Mouse (Mus musculus) layer of hippocampus, postnatal 14 days (tissue): ENCODE measurements around the gene B9d1. TPM values are rescaled to one million over a fixed set of nuclear protein-coding genes. Genes with fewer than 3 reads are reported as not detected.

Experiments
- DNase-seq, 2 experiments: peaks; one replicate each; pipeline ENCODE4 v3.0.0; 2021 to 2022; ENCODE audit warnings: low spot score in 2 of 2, mixed read lengths in 1 of 2
- total RNA-seq, 2 experiments: library from RNA; stranded (reverse); gene quantifications; 2 replicates each; pipeline ENCODE4 v1.2.3; 2021

Gene B9d1
- total RNA-seq, 2 experiments from 2014 or later = 37.3 to 37.4 TPM

- DNase-seq = peak in 1 of 2 experiments; percentile 49
Measured at GRCm38 (mm10) chr11:61537362-61537761, 32.4 kb downstream of the B9d1 start.

DNA sequence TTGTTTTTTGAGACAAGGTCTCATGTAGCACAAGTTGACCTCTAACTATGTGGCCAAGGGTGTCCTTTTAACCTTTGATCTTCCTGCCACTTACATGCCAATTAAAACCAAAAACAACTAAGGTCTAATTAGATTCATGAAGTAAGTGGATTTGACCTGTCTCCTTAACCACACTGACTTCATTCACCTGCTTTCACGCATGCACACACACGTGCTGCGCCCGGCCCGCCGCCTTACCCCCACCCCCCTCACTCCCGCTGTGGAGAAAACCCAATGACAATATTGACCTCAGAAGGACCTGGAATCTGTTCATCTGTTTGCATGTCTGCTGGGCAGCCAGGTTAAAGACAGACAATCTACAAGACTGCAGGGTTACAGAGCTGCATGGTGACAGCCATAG is 35.7 kb downstream of the B9d1 start:
- no peak for DNase-seq

DNA sequence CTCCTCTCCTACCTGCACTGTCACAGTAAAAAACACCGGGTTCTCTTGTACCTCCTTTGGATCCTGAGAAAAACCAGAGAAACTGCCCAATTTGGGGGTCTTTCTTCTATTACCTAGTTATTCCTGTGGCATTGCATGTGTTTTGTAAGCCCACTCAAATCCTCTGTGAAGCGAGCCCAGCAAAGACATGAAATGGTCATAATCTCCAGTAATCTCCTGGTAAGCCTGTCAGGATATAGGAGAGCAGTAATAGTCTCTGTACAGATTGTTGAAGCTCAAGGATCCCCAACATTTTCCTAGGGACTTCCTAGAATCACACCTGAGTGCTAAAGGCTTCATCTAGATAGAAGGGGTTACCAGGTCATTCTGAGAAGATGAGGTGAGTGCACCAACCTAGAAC is 36.2 kb downstream of the B9d1 start:
- no peak for DNase-seq

- DNase-seq = no peak
Measured at GRCm38 (mm10) chr11:61545586-61545985, 40.6 kb downstream of the B9d1 start.

GRCm38 (mm10) chr11:61546452-61546851 is 41.5 kb downstream of the B9d1 start:
- no peak for DNase-seq

DNA sequence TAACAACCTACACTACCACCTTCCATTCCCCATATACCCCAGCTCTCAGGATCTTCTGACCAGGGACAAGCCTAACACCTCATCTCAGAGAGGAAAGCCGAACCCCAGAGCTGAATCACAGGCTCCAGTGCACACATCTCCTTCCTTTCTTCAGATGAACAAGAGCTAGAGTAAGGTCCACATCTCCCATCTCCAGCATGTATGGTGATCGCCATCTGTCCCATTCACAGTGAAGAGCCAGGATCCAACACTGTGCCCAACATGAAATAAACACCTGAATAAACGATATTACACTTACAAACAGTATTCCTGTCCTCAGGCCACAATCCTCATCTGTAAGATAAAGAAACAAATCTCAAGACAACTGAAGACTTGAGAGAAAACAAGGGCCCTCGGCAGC is 42.8 kb downstream of the B9d1 start:
- DNase-seq = no peak

DNA sequence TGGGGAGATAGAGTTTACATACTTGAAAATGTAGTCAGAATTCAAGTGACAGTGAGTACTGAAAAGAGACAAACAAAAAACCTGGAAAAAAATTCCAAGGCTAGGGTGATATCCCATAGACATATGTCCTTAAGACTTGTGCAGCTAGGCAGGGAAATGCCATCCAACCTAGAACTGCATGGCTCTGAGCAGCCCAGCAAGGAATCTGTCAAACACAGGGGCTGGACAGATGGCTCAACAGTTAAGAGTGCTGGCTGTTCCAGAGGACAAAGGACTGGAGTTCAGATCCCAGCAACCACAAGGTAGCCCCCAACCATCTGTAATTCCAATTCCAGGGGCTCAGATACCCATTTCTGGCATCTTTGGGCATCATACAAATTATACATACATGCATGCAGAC is 45.7 kb downstream of the B9d1 start:
- no peak for DNase-seq

DNA sequence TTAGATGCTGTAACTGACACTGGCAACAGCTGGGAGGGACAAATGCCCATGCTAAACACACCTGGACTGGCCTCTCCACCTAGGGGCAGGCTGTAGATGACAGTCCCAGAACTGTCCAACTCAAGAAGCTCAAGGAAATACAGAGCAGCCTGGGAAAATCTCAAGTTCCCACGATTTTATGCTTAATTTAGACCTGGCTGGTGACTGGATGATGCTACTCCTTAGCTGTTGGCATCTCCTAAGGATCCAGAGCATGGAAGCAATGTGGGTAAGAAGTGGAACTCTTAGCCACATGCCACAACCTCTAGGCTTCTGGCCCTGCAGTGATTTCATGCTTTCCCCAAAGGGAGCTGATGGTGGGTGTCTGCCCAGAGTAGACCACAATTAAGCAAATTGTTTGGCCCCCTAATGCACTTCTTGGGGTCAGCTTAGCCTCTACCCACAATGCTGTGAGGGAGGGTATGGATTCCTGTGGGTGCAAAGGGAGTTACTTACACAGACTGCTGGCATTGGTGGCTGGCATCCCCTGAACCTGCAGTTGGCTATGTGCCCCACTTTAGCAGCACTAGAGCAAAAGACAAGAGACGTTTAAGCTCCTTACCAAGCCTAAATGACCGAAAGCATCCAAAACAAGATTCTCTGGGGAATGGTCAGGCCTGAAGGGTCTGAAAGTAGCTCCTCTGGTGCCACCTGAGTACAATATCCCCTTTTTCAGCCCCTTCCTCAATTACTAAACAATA is 48.2 kb downstream of the B9d1 start:
- no peak for DNase-seq

- DNase-seq = no peak
Measured at GRCm38 (mm10) chr11:61559572-61559971, 54.6 kb downstream of the B9d1 start.

DNA sequence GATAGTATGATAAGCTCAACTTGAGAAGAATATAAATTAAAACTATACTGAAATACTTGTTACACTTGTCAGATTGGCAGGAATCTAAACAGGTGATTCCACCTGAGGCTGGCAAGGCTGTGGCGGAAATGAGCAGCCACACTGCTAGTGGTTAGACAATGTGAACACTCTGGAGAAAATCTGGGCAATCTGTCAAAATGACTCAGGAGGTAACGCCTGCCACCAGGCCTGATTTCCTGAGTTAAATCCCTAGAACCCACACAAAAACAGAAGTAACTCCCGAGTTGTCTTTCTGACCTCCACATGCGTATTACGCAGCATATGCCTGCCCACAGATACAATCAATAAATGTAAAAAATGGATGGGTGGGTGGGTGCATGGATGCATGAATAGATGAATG is 57.5 kb downstream of the B9d1 start:
- no peak for DNase-seq

Other genes starting within 250 kb of the B9d1 start
- 10 to 100 TPM; 54.5 to 57.5 TPM for gene Aldh3a2, start 237.7 kb upstream of the B9d1 start, total RNA-seq
- gene Slc47a2, start 162.3 kb upstream of the B9d1 start, total RNA-seq = under 1 TPM in 1 of 2 experiments, not detected in 1; 0.17 TPM
- gene Slc47a1, start 126.8 kb upstream of the B9d1 start, total RNA-seq = under 1 TPM; 0.83 to 0.93 TPM
- 100 to 1,000 TPM; 328 to 329 TPM for gene Rnf112, start 51.0 kb upstream of the B9d1 start, total RNA-seq
- gene Mfap4, start 19.7 kb upstream of the B9d1 start, total RNA-seq = 10 to 100 TPM in 1 of 2 experiments, 1 to 10 TPM in 1; 8.5 to 12.5 TPM
- 10 to 100 TPM; 32.8 to 36.2 TPM for gene Mapk7, start 10.7 kb upstream of the B9d1 start, total RNA-seq
- 100 to 1,000 TPM; 147 to 158 TPM for gene Epn2, start 74.5 kb downstream of the B9d1 start, total RNA-seq
- gene Grap, start 148.1 kb downstream of the B9d1 start, total RNA-seq = 1 to 10 TPM; 7.0 to 9.0 TPM
- gene Fam83g, start 178.9 kb downstream of the B9d1 start, total RNA-seq = under 1 TPM in 1 of 2 experiments, not detected in 1; 0.07 TPM
- under 1 TPM; 0.48 to 0.64 TPM for gene Slc5a10, start 215.7 kb downstream of the B9d1 start, total RNA-seq